Mouse (Mus musculus): ENCODE data around the gene Map3k5. TPM values are rescaled to one million over a fixed set of nuclear protein-coding genes. Genes with fewer than 3 reads are reported as not detected.

Map3k5 gene
- polyA plus RNA-seq, 1 experiment from 2014 or later: 1.9 TPM

GRCm38 (mm10) chr10:20022608-20023340 is 88.5 kb downstream of the Map3k5 start:
- no peak overlapping the region for H3K4me3 ChIP-seq (ENCODE audit: low read depth, low read length)
- peaks cover 5% of the 10 kb centered on the region; the same call in 1 of the 2 replicates for H3K9me3 ChIP-seq (ENCODE audit: control insufficient read depth, low read length)
- H3K4me1 ChIP-seq (ENCODE audit: control insufficient read depth, insufficient read depth, low read length): peaks cover 8% of the 10 kb centered on the region; the same call in 1 of the 2 replicates
- no peak overlapping the region for H3K27ac ChIP-seq (ENCODE audit: low read depth, low read length)
- peak; percentile 54; the same call in 1 of the 2 replicates for ATAC-seq (ENCODE audit: low read depth)
- H3K9ac ChIP-seq (replicated peaks; ENCODE audit: low read depth, low read length): no peak overlapping the region
- 59% methylated on average over 10 of the region's 10 CpGs for WGBS
- H3K4me2 ChIP-seq (ENCODE audit: low read depth, low read length): no peak overlapping the region
- H3K36me3 ChIP-seq (ENCODE audit: control insufficient read depth, insufficient read depth, low read length): no peaks in the 10 kb centered on the region
- H3K27me3 ChIP-seq (ENCODE audit: control insufficient read depth, insufficient read depth, low read length): no peaks in the 10 kb centered on the region

GRCm38 (mm10) chr10:20023524-20023923 is 89.3 kb downstream of the Map3k5 start:
- Histone ChIP-seq H3K9me3 (ENCODE audit: control insufficient read depth, low read length) (no peaks in the 10 kb centered on the region), H3K4me1 (ENCODE audit: control insufficient read depth, insufficient read depth, low read length) (peaks cover 8% of the 10 kb centered on the region; the same call in 1 of the 2 replicates), H3K4me3 (ENCODE audit: low read depth, low read length) (no peak overlapping the region), H3K4me2 (ENCODE audit: low read depth, low read length) (no peak overlapping the region), H3K9ac (replicated peaks; ENCODE audit: low read depth, low read length) (no peak overlapping the region), H3K27me3 (ENCODE audit: control insufficient read depth, insufficient read depth, low read length) (no peaks in the 10 kb centered on the region), H3K36me3 (ENCODE audit: control insufficient read depth, insufficient read depth, low read length) (no peaks in the 10 kb centered on the region), H3K27ac (ENCODE audit: low read depth, low read length) (no peak overlapping the region)
- WGBS: 64% methylated on average over 10 of the region's 10 CpGs
- ATAC-seq (ENCODE audit: low read depth): no peak

GRCm38 (mm10) chr10:20024891-20025290 is 90.6 kb downstream of the Map3k5 start:
- no peak overlapping the region for H3K4me2 ChIP-seq (ENCODE audit: low read depth, low read length)
- WGBS: 96% methylated on average over 10 of the region's 10 CpGs
- H3K9me3 ChIP-seq (ENCODE audit: control insufficient read depth, low read length): no peaks in the 10 kb centered on the region
- H3K27me3 ChIP-seq (ENCODE audit: control insufficient read depth, insufficient read depth, low read length): no peaks in the 10 kb centered on the region
- no peak for ATAC-seq (ENCODE audit: low read depth)
- H3K9ac ChIP-seq (replicated peaks; ENCODE audit: low read depth, low read length): no peak overlapping the region
- H3K4me3 ChIP-seq (ENCODE audit: low read depth, low read length): no peak overlapping the region
- peaks cover 8% of the 10 kb centered on the region; the same call in 1 of the 2 replicates for H3K4me1 ChIP-seq (ENCODE audit: control insufficient read depth, insufficient read depth, low read length)
- no peak overlapping the region for H3K27ac ChIP-seq (ENCODE audit: low read depth, low read length)
- no peaks in the 10 kb centered on the region for H3K36me3 ChIP-seq (ENCODE audit: control insufficient read depth, insufficient read depth, low read length)

- Histone ChIP-seq H3K4me2 (ENCODE audit: low read depth, low read length) (no peak overlapping the region), H3K36me3 (ENCODE audit: control insufficient read depth, insufficient read depth, low read length) (no peaks in the 10 kb centered on the region), H3K27ac (ENCODE audit: low read depth, low read length) (no peak overlapping the region), H3K27me3 (ENCODE audit: control insufficient read depth, insufficient read depth, low read length) (no peaks in the 10 kb centered on the region), H3K4me3 (ENCODE audit: low read depth, low read length) (no peak overlapping the region), H3K4me1 (ENCODE audit: control insufficient read depth, insufficient read depth, low read length) (peaks cover 8% of the 10 kb centered on the region; the same call in 1 of the 2 replicates), H3K9ac (replicated peaks; ENCODE audit: low read depth, low read length) (no peak overlapping the region), H3K9me3 (ENCODE audit: control insufficient read depth, low read length) (no peaks in the 10 kb centered on the region)
- WGBS: 75% methylated on average over 12 of the region's 12 CpGs
- no peak for ATAC-seq (ENCODE audit: low read depth)
These were observed 91.7 kb downstream of the Map3k5 start for GRCm38 (mm10) chr10:20025781-20026520.

GRCm38 (mm10) chr10:20030703-20031102 is 96.4 kb downstream of the Map3k5 start:
- ATAC-seq (ENCODE audit: low read depth): no peak
- Histone ChIP-seq H3K9ac (replicated peaks; ENCODE audit: low read depth, low read length) (no peak overlapping the region), H3K4me1 (ENCODE audit: control insufficient read depth, insufficient read depth, low read length) (no peaks in the 10 kb centered on the region), H3K27me3 (ENCODE audit: control insufficient read depth, insufficient read depth, low read length) (no peaks in the 10 kb centered on the region), H3K27ac (ENCODE audit: low read depth, low read length) (no peak overlapping the region), H3K4me2 (ENCODE audit: low read depth, low read length) (no peak overlapping the region), H3K36me3 (ENCODE audit: control insufficient read depth, insufficient read depth, low read length) (no peaks in the 10 kb centered on the region), H3K4me3 (ENCODE audit: low read depth, low read length) (no peak overlapping the region), H3K9me3 (ENCODE audit: control insufficient read depth, low read length) (no peaks in the 10 kb centered on the region)
- 94% methylated on average over 1 of the region's 1 CpGs for WGBS

GRCm38 (mm10) chr10:20031936-20032335 is 97.7 kb downstream of the Map3k5 start:
- Histone ChIP-seq H3K4me1 (ENCODE audit: control insufficient read depth, insufficient read depth, low read length) (no peaks in the 10 kb centered on the region), H3K27me3 (ENCODE audit: control insufficient read depth, insufficient read depth, low read length) (no peaks in the 10 kb centered on the region), H3K9ac (replicated peaks; ENCODE audit: low read depth, low read length) (no peak overlapping the region), H3K27ac (ENCODE audit: low read depth, low read length) (no peak overlapping the region), H3K9me3 (ENCODE audit: control insufficient read depth, low read length) (no peaks in the 10 kb centered on the region), H3K4me2 (ENCODE audit: low read depth, low read length) (no peak overlapping the region), H3K36me3 (ENCODE audit: control insufficient read depth, insufficient read depth, low read length) (no peaks in the 10 kb centered on the region), H3K4me3 (ENCODE audit: low read depth, low read length) (no peak overlapping the region)
- 77% methylated on average over 2 of the region's 2 CpGs for WGBS
- no peak for ATAC-seq (ENCODE audit: low read depth)

- Histone ChIP-seq H3K9me3 (ENCODE audit: control insufficient read depth, low read length) (no peaks in the 10 kb centered on the region), H3K4me3 (ENCODE audit: low read depth, low read length) (no peak overlapping the region), H3K27me3 (ENCODE audit: control insufficient read depth, insufficient read depth, low read length) (no peaks in the 10 kb centered on the region), H3K4me2 (ENCODE audit: low read depth, low read length) (no peak overlapping the region), H3K36me3 (ENCODE audit: control insufficient read depth, insufficient read depth, low read length) (no peaks in the 10 kb centered on the region), H3K27ac (ENCODE audit: low read depth, low read length) (no peak overlapping the region), H3K4me1 (ENCODE audit: control insufficient read depth, insufficient read depth, low read length) (no peaks in the 10 kb centered on the region), H3K9ac (replicated peaks; ENCODE audit: low read depth, low read length) (no peak overlapping the region)
- WGBS: 81% methylated on average over 2 of the region's 2 CpGs
- no peak for ATAC-seq (ENCODE audit: low read depth)
These were observed 102.1 kb downstream of the Map3k5 start for GRCm38 (mm10) chr10:20036375-20036774.

- no peak overlapping the region for H3K27ac ChIP-seq (ENCODE audit: low read depth, low read length)
- no peak overlapping the region for H3K9ac ChIP-seq (replicated peaks; ENCODE audit: low read depth, low read length)
- H3K4me2 ChIP-seq (ENCODE audit: low read depth, low read length): no peak overlapping the region
- H3K9me3 ChIP-seq (ENCODE audit: control insufficient read depth, low read length): no peaks in the 10 kb centered on the region
- H3K27me3 ChIP-seq (ENCODE audit: control insufficient read depth, insufficient read depth, low read length): no peaks in the 10 kb centered on the region
- H3K4me1 ChIP-seq (ENCODE audit: control insufficient read depth, insufficient read depth, low read length): no peaks in the 10 kb centered on the region
- H3K4me3 ChIP-seq (ENCODE audit: low read depth, low read length): no peak overlapping the region
- H3K36me3 ChIP-seq (ENCODE audit: control insufficient read depth, insufficient read depth, low read length): no peaks in the 10 kb centered on the region
- 81% methylated on average over 7 of the region's 7 CpGs for whole genome bisulfite sequencing
- no peak for ATAC-seq (ENCODE audit: low read depth)
These were observed 102.6 kb downstream of the Map3k5 start for GRCm38 (mm10) chr10:20036846-20037245.

- no peaks in the 10 kb centered on the region for H3K27me3 ChIP-seq (ENCODE audit: control insufficient read depth, insufficient read depth, low read length)
- H3K27ac ChIP-seq (ENCODE audit: low read depth, low read length): no peak overlapping the region
- WGBS: 93% methylated on average over 3 of the region's 3 CpGs
- no peaks in the 10 kb centered on the region for H3K4me1 ChIP-seq (ENCODE audit: control insufficient read depth, insufficient read depth, low read length)
- no peak overlapping the region for H3K4me3 ChIP-seq (ENCODE audit: low read depth, low read length)
- H3K4me2 ChIP-seq (ENCODE audit: low read depth, low read length): no peak overlapping the region
- H3K36me3 ChIP-seq (ENCODE audit: control insufficient read depth, insufficient read depth, low read length): no peaks in the 10 kb centered on the region
- ATAC-seq (ENCODE audit: low read depth): no peak
- no peaks in the 10 kb centered on the region for H3K9me3 ChIP-seq (ENCODE audit: control insufficient read depth, low read length)
- no peak overlapping the region for H3K9ac ChIP-seq (replicated peaks; ENCODE audit: low read depth, low read length)
These were observed 105.3 kb downstream of the Map3k5 start for GRCm38 (mm10) chr10:20039531-20039930.
